Mouse (Mus musculus) embryonic facial prominence, embryonic 12.5 days (tissue): ENCODE measurements around the gene Antxr2. TPM values are rescaled to one million over a fixed set of nuclear protein-coding genes. Genes with fewer than 3 reads are reported as not detected.

Experiments
- ATAC-seq: fragments of 200-750 bp; cut with Nextera tagmentation; 2 replicates; pipeline ENCODE4 v1.8.0; 2017; ENCODE audit not compliant: insufficient number of reproducible peaks, insufficient read depth, low FRiP score, low TSS enrichment
- H3K27ac ChIP-seq: fragments of 300-500 bp; sonication (generic); 2 replicates; pipeline ENCODE4 v1.5.1; 2016; ENCODE audit warnings: mild to moderate bottlenecking
- H3K27me3 ChIP-seq: fragments of 300-500 bp; sonication (generic); 2 replicates; pipeline ENCODE4 v1.6.1; 2016; ENCODE audit warnings: mild to moderate bottlenecking, moderate library complexity
- H3K36me3 ChIP-seq: fragments of 300-500 bp; sonication (generic); 2 replicates; pipeline ENCODE4 v1.6.1; 2016; ENCODE audit warnings: mild to moderate bottlenecking
- H3K4me1 ChIP-seq: fragments of 300-500 bp; sonication (generic); 2 replicates; pipeline ENCODE4 v1.6.1; 2016
- H3K4me2 ChIP-seq: fragments of 300-500 bp; sonication (generic); replicated peaks from 2 replicates; pipeline ENCODE4 v1.6.1; 2016; ENCODE audit warnings: mild to moderate bottlenecking, moderate library complexity
- H3K4me3 ChIP-seq: fragments of 300-500 bp; sonication (generic); 2 replicates; pipeline ENCODE4 v1.5.1; 2016; ENCODE audit warnings: mild to moderate bottlenecking
- H3K9ac ChIP-seq: fragments of 300-500 bp; sonication (generic); 2 replicates; pipeline ENCODE4 v1.6.1; 2016; ENCODE audit warnings: mild to moderate bottlenecking, moderate library complexity
- H3K9me3 ChIP-seq: fragments of 300-500 bp; sonication (generic); 2 replicates; pipeline ENCODE4 v1.6.1; 2016; ENCODE audit warnings: mild to moderate bottlenecking, moderate library complexity
- WGBS: fragments of 180-500 bp; shearing (Covaris S2); methylation state at CpG from one replicate; pipeline ENCODE4 v1.1.7; 2016; 5-methylcytosine and 5-hydroxymethylcytosine counted together
- polyA plus RNA-seq: library from polyadenylated mRNA; unstranded; fragments of >200 nt; fragmentation: Nextera tagmentation; extraction: Ambion mirVana; gene quantifications from 2 replicates; pipeline ENCODE4 v1.2.1, GENCODE M21; 2016

The Antxr2 gene
- polyA plus RNA-seq, 1 experiment from 2014 or later = 21.3 TPM

- no peaks in the 10 kb centered on the region for H3K27me3 ChIP-seq
- no peak overlapping the region for H3K4me3 ChIP-seq
- 89% methylated on average over 5 of the region's 5 CpGs for WGBS
- no peaks in the 10 kb centered on the region for H3K4me1 ChIP-seq
- no peak overlapping the region for H3K9ac ChIP-seq
- H3K36me3 ChIP-seq = no peaks in the 10 kb centered on the region
- no peak overlapping the region for H3K4me2 ChIP-seq
- ATAC-seq = no peak
- H3K27ac ChIP-seq = no peak overlapping the region
- no peaks in the 10 kb centered on the region for H3K9me3 ChIP-seq
These were observed 76.6 kb downstream of the Antxr2 start for GRCm38 (mm10) chr5:97954193-97954772.

GRCm38 (mm10) chr5:97953241-97953920, 77.5 kb downstream of the Antxr2 start:
- no peaks in the 10 kb centered on the region for H3K36me3 ChIP-seq
- H3K27me3 ChIP-seq = no peaks in the 10 kb centered on the region
- H3K4me3 ChIP-seq = no peak overlapping the region
- WGBS = 80% methylated on average over 11 of the region's 11 CpGs
- H3K9ac ChIP-seq = no peak overlapping the region
- H3K27ac ChIP-seq = no peak overlapping the region
- no peak for ATAC-seq
- no peaks in the 10 kb centered on the region for H3K4me1 ChIP-seq
- no peaks in the 10 kb centered on the region for H3K9me3 ChIP-seq
- H3K4me2 ChIP-seq = no peak overlapping the region

DNA sequence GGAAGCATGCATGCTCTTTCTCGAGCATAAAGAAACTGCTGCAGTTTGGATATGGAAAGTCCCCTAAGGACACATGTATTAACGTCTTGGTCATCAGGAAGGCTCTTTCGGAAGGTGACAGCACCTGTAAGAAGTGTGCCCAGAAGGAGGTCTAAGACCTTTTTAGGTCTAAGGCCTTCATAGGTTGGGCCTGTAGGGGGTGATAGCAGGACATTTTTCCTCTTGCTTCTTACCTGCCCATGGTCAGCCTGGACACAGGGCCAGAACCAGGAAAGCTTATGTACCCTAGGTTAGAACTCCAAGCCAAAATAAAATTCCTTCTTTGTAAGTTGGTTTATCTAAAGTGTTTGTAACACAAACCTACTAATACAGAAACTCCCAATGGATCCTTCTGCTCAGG, 83.6 kb downstream of the Antxr2 start:
- H3K9ac ChIP-seq = no peak overlapping the region
- H3K27ac ChIP-seq = no peak overlapping the region
- H3K4me2 ChIP-seq = no peak overlapping the region
- no peaks in the 10 kb centered on the region for H3K4me1 ChIP-seq
- H3K27me3 ChIP-seq = no peaks in the 10 kb centered on the region
- H3K9me3 ChIP-seq = no peaks in the 10 kb centered on the region
- no peak for ATAC-seq
- H3K4me3 ChIP-seq = no peak overlapping the region
- peaks cover 4% of the 10 kb centered on the region; the same call in 1 of the 2 replicates for H3K36me3 ChIP-seq
- 74% methylated on average over 3 of the region's 3 CpGs for WGBS

- H3K4me1 ChIP-seq = no peaks in the 10 kb centered on the region
- no peak overlapping the region for H3K9ac ChIP-seq
- H3K4me2 ChIP-seq = no peak overlapping the region
- 97% methylated on average over 4 of the region's 4 CpGs for WGBS
- no peak overlapping the region for H3K27ac ChIP-seq
- H3K4me3 ChIP-seq = no peak overlapping the region
- H3K9me3 ChIP-seq = no peaks in the 10 kb centered on the region
- no peaks in the 10 kb centered on the region for H3K27me3 ChIP-seq
- peaks cover 4% of the 10 kb centered on the region; the same call in 1 of the 2 replicates for H3K36me3 ChIP-seq
- ATAC-seq = no peak
These were observed 84.6 kb downstream of the Antxr2 start for GRCm38 (mm10) chr5:97946236-97946635.

- Histone ChIP-seq H3K4me2 (peak overlapping the region; percentile 80), H3K27ac (no peak overlapping the region), H3K36me3 (peaks cover 4% of the 10 kb centered on the region; the same call in 1 of the 2 replicates), H3K9ac (peak overlapping the region; percentile 34), H3K27me3 (peaks cover 5% of the 10 kb centered on the region; the same call in 1 of the 2 replicates), H3K4me1 (no peaks in the 10 kb centered on the region), H3K4me3 (peak overlapping the region; percentile 49), H3K9me3 (no peaks in the 10 kb centered on the region)
- ATAC-seq = peak; percentile 67; the same call in 1 of the 2 replicates
- 3% methylated on average over 54 of the region's 56 CpGs for WGBS
These were observed 95.4 kb downstream of the Antxr2 start for GRCm38 (mm10) chr5:97935140-97936129.

GRCm38 (mm10) chr5:97917654-97918053, 113.2 kb downstream of the Antxr2 start:
- no peak overlapping the region for H3K27ac ChIP-seq
- peaks cover 4% of the 10 kb centered on the region; the same call in 1 of the 2 replicates for H3K4me1 ChIP-seq
- no peak overlapping the region for H3K4me3 ChIP-seq
- no peaks in the 10 kb centered on the region for H3K9me3 ChIP-seq
- H3K4me2 ChIP-seq = no peak overlapping the region
- no peaks in the 10 kb centered on the region for H3K36me3 ChIP-seq
- no peak overlapping the region for H3K9ac ChIP-seq
- WGBS = 67% methylated on average over 11 of the region's 11 CpGs
- ATAC-seq = no peak
- no peaks in the 10 kb centered on the region for H3K27me3 ChIP-seq

- Histone ChIP-seq H3K4me2 (no peak overlapping the region), H3K9me3 (no peaks in the 10 kb centered on the region), H3K27me3 (no peaks in the 10 kb centered on the region), H3K9ac (no peak overlapping the region), H3K27ac (no peak overlapping the region), H3K4me3 (no peak overlapping the region), H3K36me3 (no peaks in the 10 kb centered on the region), H3K4me1 (peaks cover 4% of the 10 kb centered on the region; the same call in 1 of the 2 replicates)
- ATAC-seq = no peak
- WGBS = 75% methylated on average over 2 of the region's 2 CpGs
These were observed 116.0 kb downstream of the Antxr2 start for GRCm38 (mm10) chr5:97914890-97915289.

GRCm38 (mm10) chr5:97913901-97914300, 116.9 kb downstream of the Antxr2 start:
- Histone ChIP-seq H3K4me2 (no peak overlapping the region), H3K36me3 (no peaks in the 10 kb centered on the region), H3K4me3 (no peak overlapping the region), H3K4me1 (peaks cover 4% of the 10 kb centered on the region; the same call in 1 of the 2 replicates), H3K9me3 (no peaks in the 10 kb centered on the region), H3K27me3 (no peaks in the 10 kb centered on the region), H3K27ac (no peak overlapping the region), H3K9ac (no peak overlapping the region)
- WGBS = 91% methylated on average over 6 of the region's 6 CpGs
- no peak for ATAC-seq

DNA sequence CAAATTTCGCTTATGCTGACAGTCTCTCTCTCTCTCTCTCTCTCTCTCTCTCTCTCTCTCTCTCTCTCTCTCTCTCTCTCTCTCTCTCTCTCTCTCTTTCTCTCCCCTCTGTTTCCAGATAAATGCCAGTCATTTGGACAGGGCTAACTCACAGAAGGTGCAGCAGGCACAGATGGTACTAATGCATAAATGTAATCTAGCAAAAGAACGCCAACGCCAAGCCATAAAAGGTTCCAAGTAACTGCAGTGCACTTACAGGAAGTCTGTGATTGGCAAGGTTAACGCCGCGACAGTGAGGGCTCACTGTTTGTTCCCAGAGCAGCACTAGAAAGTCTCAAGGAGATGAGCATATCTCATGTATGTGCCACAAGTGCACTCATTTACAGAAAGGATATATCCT, 123.4 kb downstream of the Antxr2 start:
- no peak overlapping the region for H3K27ac ChIP-seq
- no peaks in the 10 kb centered on the region for H3K9me3 ChIP-seq
- no peaks in the 10 kb centered on the region for H3K27me3 ChIP-seq
- WGBS = 35% methylated on average over 6 of the region's 6 CpGs
- ATAC-seq = no peak
- no peak overlapping the region for H3K4me3 ChIP-seq
- no peak overlapping the region for H3K4me2 ChIP-seq
- no peaks in the 10 kb centered on the region for H3K4me1 ChIP-seq
- no peak overlapping the region for H3K9ac ChIP-seq
- no peaks in the 10 kb centered on the region for H3K36me3 ChIP-seq

- no peaks in the 10 kb centered on the region for H3K36me3 ChIP-seq
- 52% methylated on average over 13 of the region's 13 CpGs for WGBS
- H3K4me3 ChIP-seq = no peak overlapping the region
- no peaks in the 10 kb centered on the region for H3K27me3 ChIP-seq
- no peak overlapping the region for H3K27ac ChIP-seq
- H3K9me3 ChIP-seq = no peaks in the 10 kb centered on the region
- no peaks in the 10 kb centered on the region for H3K4me1 ChIP-seq
- H3K9ac ChIP-seq = no peak overlapping the region
- no peak overlapping the region for H3K4me2 ChIP-seq
- no peak for ATAC-seq
These were observed 124.1 kb downstream of the Antxr2 start for GRCm38 (mm10) chr5:97906537-97907266.

GRCm38 (mm10) chr5:97905856-97906255, 125.0 kb downstream of the Antxr2 start:
- ATAC-seq = no peak
- Histone ChIP-seq H3K9me3 (no peaks in the 10 kb centered on the region), H3K4me2 (no peak overlapping the region), H3K36me3 (no peaks in the 10 kb centered on the region), H3K4me1 (no peaks in the 10 kb centered on the region), H3K4me3 (no peak overlapping the region), H3K27me3 (no peaks in the 10 kb centered on the region), H3K9ac (no peak overlapping the region), H3K27ac (no peak overlapping the region)
- WGBS = 84% methylated on average over 3 of the region's 3 CpGs
